10 mouse cellular contexts compared by ENCODE assay signal in the genomic region with DNA sequence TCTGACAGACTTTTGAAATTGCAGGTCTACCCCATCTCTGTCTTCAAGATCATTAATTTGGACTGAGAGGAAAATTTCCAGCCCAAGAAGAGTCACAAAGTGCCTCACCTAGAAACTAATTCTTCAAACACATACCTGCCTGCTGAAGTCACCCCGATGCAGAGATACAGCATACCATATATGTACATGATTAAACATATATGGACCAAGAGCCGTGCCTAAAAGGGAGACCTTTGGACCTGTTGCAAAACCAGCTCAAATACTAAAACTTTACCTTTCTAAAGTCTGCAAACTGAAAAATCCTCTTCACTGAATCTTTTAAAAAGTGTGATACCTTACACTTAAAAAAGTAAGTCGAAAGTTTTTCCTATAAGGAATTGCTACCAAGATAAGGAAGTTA. TPM values are rescaled to one million over a fixed set of nuclear protein-coding genes. Genes with fewer than 3 reads are reported as not detected.
DNase-seq lines count a peak whose midpoint lies in the region; ATAC-seq lines count a peak whose summit lies in the region.
"Had no signal": no experiment of that assay in that cellular context is flagged by ENCODE, and none has a peak within 500 bp of the region (broad histone marks: within the 10 kb centered on the region; RNA-seq: fewer than 3 reads in every experiment).

No protein-coding gene starts in this region.

- H3K4me3 ChIP-seq in heart, embryonic 13.5 days, result peak overlapping the region; percentile 37
- H3K4me3 ChIP-seq in embryonic facial prominence, embryonic 15.5 days (replicated peaks), result peak overlapping the region; percentile 24
- peak overlapping the region; percentile 39 for H3K4me3 ChIP-seq in intestine, embryonic 16.5 days (ENCODE audit: low read length)
- peak overlapping the region; percentile 25 for H3K4me3 ChIP-seq in midbrain, embryonic 15.5 days

- H3K9me3 ChIP-seq in heart, embryonic 13.5 days, result no peaks in the 10 kb centered on the region
- no peaks in the 10 kb centered on the region for H3K9me3 ChIP-seq in embryonic facial prominence, embryonic 15.5 days (replicated peaks)
- no peaks in the 10 kb centered on the region for H3K9me3 ChIP-seq in intestine, embryonic 16.5 days (ENCODE audit: control insufficient read depth, low read length)
- H3K9me3 ChIP-seq in midbrain, embryonic 15.5 days, result no peaks in the 10 kb centered on the region

- H3K9ac ChIP-seq in heart, embryonic 13.5 days, result peak overlapping the region; percentile 74
- H3K9ac ChIP-seq in embryonic facial prominence, embryonic 15.5 days, result no peak overlapping the region
- peak overlapping the region; percentile 61 for H3K9ac ChIP-seq in intestine, embryonic 16.5 days (ENCODE audit: low read depth, low read length)
- 0 out of 2 replicates have a peak overlapping the region, but pooled peaks have one; percentile 27 for H3K9ac ChIP-seq in midbrain, embryonic 15.5 days

- peak overlapping the region; percentile 67 for H3K4me2 ChIP-seq in heart, embryonic 13.5 days
- peak overlapping the region; percentile 48 for H3K4me2 ChIP-seq in embryonic facial prominence, embryonic 15.5 days (replicated peaks)
- H3K4me2 ChIP-seq in intestine, embryonic 16.5 days (ENCODE audit: low read depth, low read length), result peak overlapping the region; percentile 47
- peak overlapping the region; percentile 55 for H3K4me2 ChIP-seq in midbrain, embryonic 15.5 days

- WGBS in heart, embryonic 13.5 days, result 40% methylated on average over 3 of the region's 3 CpGs
- 49% methylated on average over 3 of the region's 3 CpGs for WGBS in embryonic facial prominence, embryonic 15.5 days
- WGBS in intestine, embryonic 16.5 days, result 29% methylated on average over 3 of the region's 3 CpGs
- WGBS in midbrain, embryonic 15.5 days, result 35% methylated on average over 3 of the region's 3 CpGs

- peaks cover 81% of the 10 kb centered on the region for H3K4me1 ChIP-seq in heart, embryonic 13.5 days
- peaks cover 59% of the 10 kb centered on the region for H3K4me1 ChIP-seq in embryonic facial prominence, embryonic 15.5 days
- H3K4me1 ChIP-seq in intestine, embryonic 16.5 days (ENCODE audit: control insufficient read depth, insufficient read depth, low read length), result peaks cover 66% of the 10 kb centered on the region
- H3K4me1 ChIP-seq in midbrain, embryonic 15.5 days, result peaks cover 73% of the 10 kb centered on the region

- no peaks in the 10 kb centered on the region for H3K27me3 ChIP-seq in heart, embryonic 13.5 days (replicated peaks)
- no peaks in the 10 kb centered on the region for H3K27me3 ChIP-seq in embryonic facial prominence, embryonic 15.5 days
- no peaks in the 10 kb centered on the region for H3K27me3 ChIP-seq in intestine, embryonic 16.5 days (replicated peaks; ENCODE audit: control insufficient read depth, insufficient read depth, low read length)
- H3K27me3 ChIP-seq in midbrain, embryonic 15.5 days (replicated peaks), result no peaks in the 10 kb centered on the region

- peak overlapping the region; percentile 77 for H3K27ac ChIP-seq in heart, embryonic 13.5 days (replicated peaks)
- peak overlapping the region; percentile 60; the same call in 1 of the 2 replicates for H3K27ac ChIP-seq in embryonic facial prominence, embryonic 15.5 days (replicated peaks)
- H3K27ac ChIP-seq in intestine, embryonic 16.5 days (ENCODE audit: low read length), result peak overlapping the region; percentile 91
- H3K27ac ChIP-seq in midbrain, embryonic 15.5 days, result peak overlapping the region; percentile 71; the same call in 1 of the 2 replicates

- H3K36me3 ChIP-seq in heart, embryonic 13.5 days, result peaks cover 20% of the 10 kb centered on the region
- peaks cover 20% of the 10 kb centered on the region for H3K36me3 ChIP-seq in embryonic facial prominence, embryonic 15.5 days
- peaks cover 3% of the 10 kb centered on the region for H3K36me3 ChIP-seq in intestine, embryonic 16.5 days (ENCODE audit: control insufficient read depth, insufficient read depth, low read length)
- H3K36me3 ChIP-seq in midbrain, embryonic 15.5 days (replicated peaks), result no peaks in the 10 kb centered on the region

- no peak for DNase-seq in heart, adult 18-20 months
- DNase-seq in spleen, postnatal 4 days (ENCODE audit: low spot score in 2 of 2), result no peak
- DNase-seq in ovary, postnatal 36 days (ENCODE audit: low spot score), result no peak
- DNase-seq: cerebellum, postnatal 36 days; left cerebral cortex, postnatal 4 days had no signal

- ATAC-seq in heart, embryonic 13.5 days (ENCODE audit: extremely low read depth, insufficient number of reproducible peaks, low FRiP score, low TSS enrichment), result no peak
- ATAC-seq in embryonic facial prominence, embryonic 15.5 days (ENCODE audit: insufficient number of reproducible peaks, low FRiP score, low TSS enrichment, low read depth), result no peak
- peak; percentile 47 for ATAC-seq in intestine, embryonic 16.5 days
- ATAC-seq in midbrain, embryonic 15.5 days (replicated peaks), result no peak
- no peak for ATAC-seq in cerebellum, adult (ENCODE audit: insufficient number of reproducible peaks, low FRiP score, low TSS enrichment)

RNA-seq across cellular contexts. Expression of a gene that starts 7.6 kb away (rescaled TPM):
- polyA plus RNA-seq in heart, embryonic 13.5 days (2015; fragmentation: Nextera tagmentation; extraction: Ambion mirVana), result 27.3 and 28.4 TPM in 2 replicates
- total RNA-seq in heart, adult 18-20 months (2021), result 10 to 100 TPM; 13.8 to 15.9 TPM
- 110 and 112 TPM in 2 replicates for polyA plus RNA-seq in embryonic facial prominence, embryonic 15.5 days (2015; fragmentation: Nextera tagmentation; extraction: Ambion mirVana)
- polyA plus RNA-seq in intestine, embryonic 16.5 days (2015; fragmentation: Nextera tagmentation; extraction: Ambion mirVana), result 49.5 and 53.8 TPM in 2 replicates
- polyA plus RNA-seq in midbrain, embryonic 15.5 days (2015; fragmentation: Nextera tagmentation; extraction: Ambion mirVana), result 177 and 182 TPM in 2 replicates
